Mouse (Mus musculus) lung, embryonic 16.5 days (tissue): ENCODE measurements around the gene Far2. TPM values are rescaled to one million over a fixed set of nuclear protein-coding genes. Genes with fewer than 3 reads are reported as not detected.

Experiments
- ATAC-seq: fragments of 200-750 bp; cut with Nextera tagmentation; 2 replicates; pipeline ENCODE4 v1.8.0; 2017; ENCODE audit warnings: low read depth, mild to moderate bottlenecking, moderate library complexity
- H3K27ac ChIP-seq: fragments of 300-500 bp; sonication (generic); 2 replicates; pipeline ENCODE4 v1.5.1; 2014; ENCODE audit warnings: mild to moderate bottlenecking, control low read depth, low read length
- H3K27me3 ChIP-seq: fragments of 300-500 bp; sonication (generic); 2 replicates; pipeline ENCODE4 v1.6.1; 2014; ENCODE audit warnings: low read depth, low read length, mixed read lengths; ENCODE audit not compliant: control insufficient read depth, insufficient read depth
- H3K36me3 ChIP-seq: fragments of 300-500 bp; sonication (generic); 2 replicates; pipeline ENCODE4 v1.6.1; 2014; ENCODE audit warnings: low read length; ENCODE audit not compliant: control insufficient read depth, insufficient read depth
- H3K4me1 ChIP-seq: fragments of 300-500 bp; sonication (generic); replicated peaks from 2 replicates; pipeline ENCODE4 v1.6.1; 2014; ENCODE audit warnings: low read length, mixed read lengths; ENCODE audit not compliant: control insufficient read depth, insufficient read depth
- H3K4me2 ChIP-seq: fragments of 300-500 bp; sonication (generic); 2 replicates; pipeline ENCODE4 v1.6.1; 2014; ENCODE audit warnings: low read depth, low read length, control low read depth
- H3K4me3 ChIP-seq: fragments of 300-500 bp; sonication (generic); 2 replicates; pipeline ENCODE4 v1.5.1; 2014; ENCODE audit warnings: mild to moderate bottlenecking, low read length, control low read depth
- H3K9ac ChIP-seq: fragments of 300-500 bp; sonication (generic); 2 replicates; pipeline ENCODE4 v1.6.1; 2014; ENCODE audit warnings: low read length, control low read depth
- H3K9me3 ChIP-seq: fragments of 300-500 bp; sonication (generic); 2 replicates; pipeline ENCODE4 v1.6.1; 2016; ENCODE audit warnings: low read length; ENCODE audit not compliant: control insufficient read depth
- WGBS: fragments of 180-500 bp; shearing (Covaris S2); extraction: QIAGEN DNeasy Blood & Tissue Kit; methylation state at CpG from one replicate; pipeline ENCODE4 v1.1.7; 2014; 5-methylcytosine and 5-hydroxymethylcytosine counted together
- polyA plus RNA-seq: library from polyadenylated mRNA; unstranded; fragments of >200 nt; fragmentation: Nextera tagmentation; extraction: Ambion mirVana; gene quantifications from 2 replicates; pipeline ENCODE4 v1.2.1, GENCODE M21; 2015

The Far2 gene
- polyA plus RNA-seq, 1 experiment from 2014 or later: 5.9 TPM

- H3K4me2 ChIP-seq: no peak overlapping the region
- WGBS: 86% methylated on average over 3 of the region's 3 CpGs
- H3K9ac ChIP-seq: no peak overlapping the region
- H3K27ac ChIP-seq: no peak overlapping the region
- H3K9me3 ChIP-seq: no peaks in the 10 kb centered on the region
- H3K4me1 ChIP-seq: no peaks in the 10 kb centered on the region
- H3K27me3 ChIP-seq: no peaks in the 10 kb centered on the region
- ATAC-seq: no peak
- no peak overlapping the region for H3K4me3 ChIP-seq
- H3K36me3 ChIP-seq: peaks cover 12% of the 10 kb centered on the region
Observed at GRCm38 (mm10) chr6:148199729-148200128, 152.7 kb downstream of the Far2 start.

- Histone ChIP-seq H3K4me3 (no peak overlapping the region), H3K4me1 (0 out of 2 replicates have a peak, but pooled peaks cover 2% of the 10 kb centered on the region), H3K36me3 (peaks cover 14% of the 10 kb centered on the region), H3K9ac (no peak overlapping the region), H3K9me3 (no peaks in the 10 kb centered on the region), H3K27ac (no peak overlapping the region), H3K4me2 (no peak overlapping the region), H3K27me3 (no peaks in the 10 kb centered on the region)
- 76% methylated on average over 1 of the region's 1 CpGs for WGBS
- ATAC-seq: no peak
Observed at GRCm38 (mm10) chr6:148205134-148205533, 158.1 kb downstream of the Far2 start.

- Histone ChIP-seq H3K4me2 (no peak overlapping the region), H3K4me1 (peaks cover 9% of the 10 kb centered on the region; the same call in 1 of the 2 replicates), H3K9me3 (no peaks in the 10 kb centered on the region), H3K27me3 (no peaks in the 10 kb centered on the region), H3K36me3 (peaks cover 8% of the 10 kb centered on the region), H3K27ac (no peak overlapping the region), H3K9ac (no peak overlapping the region), H3K4me3 (no peak overlapping the region)
- ATAC-seq: no peak
- 74% methylated on average over 1 of the region's 1 CpGs for WGBS
Observed at GRCm38 (mm10) chr6:148207522-148207921, 160.5 kb downstream of the Far2 start.

GRCm38 (mm10) chr6:148211391-148211876 lies 164.4 kb downstream of the Far2 start:
- peak; percentile 59 for ATAC-seq
- Histone ChIP-seq H3K9me3 (no peaks in the 10 kb centered on the region), H3K36me3 (no peaks in the 10 kb centered on the region), H3K4me1 (peaks cover 16% of the 10 kb centered on the region), H3K27me3 (no peaks in the 10 kb centered on the region), H3K27ac (peak overlapping the region; percentile 59; the same call in 1 of the 2 replicates), H3K4me2 (peak overlapping the region; percentile 85), H3K9ac (peak overlapping the region; percentile 98), H3K4me3 (peak overlapping the region; percentile 98)
- 1% methylated on average over 51 of the region's 51 CpGs for WGBS

GRCm38 (mm10) chr6:148211897-148212680 lies 165.0 kb downstream of the Far2 start, which contains the start of gene Ergic2:
TSS of gene Ergic2 (minus strand) at chr6:148212374.
- H3K27ac ChIP-seq: peak within 1 kb of the TSS; percentile 82
- H3K4me2 ChIP-seq: peak within 1 kb of the TSS; percentile 85
- no peaks in the 10 kb centered on the region for H3K9me3 ChIP-seq
- H3K36me3 ChIP-seq: no peaks in the 10 kb centered on the region
- H3K27me3 ChIP-seq: no peaks in the 10 kb centered on the region
- peak within 1 kb of the TSS; percentile 98 for H3K9ac ChIP-seq
- WGBS: under 1% methylated on average over 61 of the region's 61 CpGs
- ATAC-seq: peak; percentile 99
- peaks cover 16% of the 10 kb centered on the region for H3K4me1 ChIP-seq
- peak within 1 kb of the TSS; percentile 98 for H3K4me3 ChIP-seq

- Histone ChIP-seq H3K4me2 (no peak overlapping the region), H3K9me3 (no peaks in the 10 kb centered on the region), H3K36me3 (no peaks in the 10 kb centered on the region), H3K27ac (no peak overlapping the region), H3K4me3 (no peak overlapping the region), H3K4me1 (peaks cover 14% of the 10 kb centered on the region), H3K27me3 (no peaks in the 10 kb centered on the region), H3K9ac (no peak overlapping the region)
- ATAC-seq: no peak
- WGBS: 2% methylated on average over 5 of the region's 5 CpGs
Observed at GRCm38 (mm10) chr6:148214765-148215164, 167.7 kb downstream of the Far2 start.

GRCm38 (mm10) chr6:148216752-148217151 lies 169.7 kb downstream of the Far2 start:
- H3K4me3 ChIP-seq: no peak overlapping the region
- no peak overlapping the region for H3K27ac ChIP-seq
- H3K9me3 ChIP-seq: no peaks in the 10 kb centered on the region
- H3K36me3 ChIP-seq: no peaks in the 10 kb centered on the region
- 80% methylated on average over 4 of the region's 4 CpGs for WGBS
- peaks cover 8% of the 10 kb centered on the region for H3K4me1 ChIP-seq
- no peak for ATAC-seq
- no peak overlapping the region for H3K4me2 ChIP-seq
- no peak overlapping the region for H3K9ac ChIP-seq
- H3K27me3 ChIP-seq: no peaks in the 10 kb centered on the region

GRCm38 (mm10) chr6:148218235-148219076 lies 171.4 kb downstream of the Far2 start:
- H3K27me3 ChIP-seq: no peaks in the 10 kb centered on the region
- no peaks in the 10 kb centered on the region for H3K36me3 ChIP-seq
- ATAC-seq: no peak
- H3K27ac ChIP-seq: no peak overlapping the region
- no peaks in the 10 kb centered on the region for H3K9me3 ChIP-seq
- WGBS: 80% methylated on average over 2 of the region's 2 CpGs
- H3K4me2 ChIP-seq: no peak overlapping the region
- H3K4me1 ChIP-seq: peaks cover 6% of the 10 kb centered on the region
- H3K9ac ChIP-seq: no peak overlapping the region
- H3K4me3 ChIP-seq: no peak overlapping the region

- Histone ChIP-seq H3K4me2 (no peak overlapping the region), H3K9ac (no peak overlapping the region), H3K4me1 (no peaks in the 10 kb centered on the region), H3K9me3 (no peaks in the 10 kb centered on the region), H3K4me3 (no peak overlapping the region), H3K36me3 (no peaks in the 10 kb centered on the region), H3K27ac (no peak overlapping the region), H3K27me3 (no peaks in the 10 kb centered on the region)
- ATAC-seq: no peak
- 80% methylated on average over 2 of the region's 2 CpGs for WGBS
Observed at GRCm38 (mm10) chr6:148222686-148223085, 175.6 kb downstream of the Far2 start.
